In genomic region chr11:46389336-46390117, GRCm38 (mm10) we compare ENCODE assay signal across 15 mouse cellular contexts. TPM values are rescaled to one million over a fixed set of nuclear protein-coding genes. Genes with fewer than 3 reads are reported as not detected.
A peak's percentile ranks its signal among the peaks of the same experiment; 100 is the strongest.
DNase-seq lines count a peak whose midpoint lies in the region; ATAC-seq lines count a peak whose summit lies in the region.
"Had no signal": no experiment of that assay in that cellular context is flagged by ENCODE, and none has a peak within 500 bp of the region (broad histone marks: within the 10 kb centered on the region; RNA-seq: fewer than 3 reads in every experiment).

Gene Itk, minus strand, starts transcription at chr11:46389515.

- no peak for ATAC-seq in heart, embryonic 12.5 days (ENCODE audit: insufficient number of reproducible peaks, low FRiP score)
- peak; percentile 85 for ATAC-seq in inflammation-experienced regulatory T-cells, adult 6 months
- ATAC-seq in neural tube, embryonic 15.5 days (ENCODE audit: low FRiP score): no peak
- ATAC-seq: forebrain, postnatal 0 days had no signal

- 76% methylated on average over 13 of the region's 13 CpGs for WGBS in heart, embryonic 12.5 days
- 91% methylated on average over 13 of the region's 13 CpGs for WGBS in neural tube, embryonic 15.5 days

- H3K9ac ChIP-seq in heart, embryonic 12.5 days: no peak within 1 kb of the TSS
- no peak within 1 kb of the TSS for H3K9ac ChIP-seq in neural tube, embryonic 15.5 days (replicated peaks)
- H3K9ac ChIP-seq: forebrain, postnatal 0 days had no signal

- H3K36me3 ChIP-seq in heart, embryonic 12.5 days: no peaks in the 10 kb centered on the region
- no peaks in the 10 kb centered on the region for H3K36me3 ChIP-seq in neural tube, embryonic 15.5 days
- H3K36me3 ChIP-seq: G1E had no signal

- DNase-seq in heart, adult 11 months: peak; percentile 76
- DNase-seq in 416B (ENCODE audit: low read depth): peak; percentile 87
- DNase-seq in thymus, adult 18-20 months: peak; percentile 66 to 83
- no peak for DNase-seq in kidney, postnatal 4 days
- DNase-seq in left cerebral cortex, postnatal 14 days (ENCODE audit: low spot score in 2 of 2): no peak
- DNase-seq: cerebellum, adult 11 months; forebrain, postnatal 0 days; gastrocnemius, postnatal 36 days; heart, postnatal 36 days; kidney, adult 2 months had no signal

- no peak within 1 kb of the TSS for H3K4me3 ChIP-seq in heart, embryonic 12.5 days
- no peak within 1 kb of the TSS for H3K4me3 ChIP-seq in neural tube, embryonic 15.5 days (replicated peaks)

- intact Hi-C loops in left cerebral cortex, postnatal 14 days (cut with DNase I): no loop called here

- no peaks in the 10 kb centered on the region for H3K4me1 ChIP-seq in heart, embryonic 12.5 days (replicated peaks)
- no peaks in the 10 kb centered on the region for H3K4me1 ChIP-seq in neural tube, embryonic 15.5 days

- H3K9me3 ChIP-seq in heart, embryonic 12.5 days (replicated peaks): no peaks in the 10 kb centered on the region
- H3K9me3 ChIP-seq in neural tube, embryonic 15.5 days (replicated peaks): no peaks in the 10 kb centered on the region
- H3K9me3 ChIP-seq: G1E had no signal

- no peak within 1 kb of the TSS for H3K4me2 ChIP-seq in heart, embryonic 12.5 days
- H3K4me2 ChIP-seq in neural tube, embryonic 15.5 days: no peak within 1 kb of the TSS

- H3K27ac ChIP-seq in heart, embryonic 12.5 days (ENCODE audit: poor library complexity, severe bottlenecking): no peak within 1 kb of the TSS
- H3K27ac ChIP-seq in neural tube, embryonic 15.5 days (replicated peaks): no peak within 1 kb of the TSS
- H3K27ac ChIP-seq: macrophage had no signal

- no peaks in the 10 kb centered on the region for H3K27me3 ChIP-seq in heart, embryonic 12.5 days (replicated peaks)
- no peaks in the 10 kb centered on the region for H3K27me3 ChIP-seq in neural tube, embryonic 15.5 days (replicated peaks)

RNA-seq across cellular contexts. Expression of gene Itk, which starts in this region (rescaled TPM):
- not detected in 2 replicates for polyA plus RNA-seq in heart, embryonic 12.5 days (2016; fragmentation: Nextera tagmentation; extraction: Ambion mirVana)
- 100 to 1,000 TPM in 2 of 3 experiments, 10 to 100 TPM in 1; 82.4 to 182 (median 158) TPM for polyA plus RNA-seq in inflammation-experienced regulatory T-cells, adult 6 months (2017; shearing (Covaris generic))
- total RNA-seq in left cerebral cortex, postnatal 14 days (2021): under 1 TPM; 0.11 to 0.44 TPM
- 2.3 TPM in 1 of 2 replicates, not detected in the other for polyA plus RNA-seq in neural tube, embryonic 15.5 days (2015; fragmentation: Nextera tagmentation; extraction: Ambion mirVana)

Comparison
In these comparisons a context has a peak if more than half of its experiments do, and no peak if none do; other contexts are left out.
1. RNA of gene Itk (polyA plus RNA-seq): 82.4 to 182 TPM in inflammation-experienced regulatory T-cells, adult 6 months; not detected in heart, embryonic 12.5 days and 2.3 TPM in neural tube, embryonic 15.5 days; every median in the first group is over 10 times any median in the second.
2. DNase-seq: peak in heart, adult 11 months (single experiment), 416B (single experiment) and thymus, adult 18-20 months (2 of 2); none in kidney, postnatal 4 days (0 of 2) and left cerebral cortex, postnatal 14 days (0 of 2).